Mouse (Mus musculus) bone marrow macrophage, adult 2 months (primary cell): ENCODE results near the gene Nphp4. TPM values are rescaled to one million over a fixed set of nuclear protein-coding genes. Genes with fewer than 3 reads are reported as not detected.

Source experiments
- H3K27ac ChIP-seq: 2 replicates; pipeline ENCODE4 v1.5.1; 2012; ENCODE audit warnings: low read depth, low read length; ENCODE audit not compliant: insufficient read depth
- H3K4me1 ChIP-seq: 2 replicates; pipeline ENCODE4 v1.6.1; 2012; ENCODE audit warnings: low read length; ENCODE audit not compliant: control insufficient read depth, insufficient read depth
- H3K4me3 ChIP-seq: 2 replicates; pipeline ENCODE4 v1.5.1; 2012; ENCODE audit warnings: mild to moderate bottlenecking, low read length, moderate library complexity; ENCODE audit not compliant: insufficient read depth
- CTCF ChIP-seq: IDR thresholded peaks from 2 replicates; pipeline ENCODE4 v1.5.1; 2012; ENCODE audit warnings: low read depth, mild to moderate bottlenecking, low read length, moderate library complexity
- POLR2A ChIP-seq: IDR thresholded peaks from 2 replicates; pipeline ENCODE4 v1.6.1; 2012; ENCODE audit warnings: mild to moderate bottlenecking, low read depth, low read length, borderline replicate concordance
- polyA plus RNA-seq: library from polyadenylated mRNA; stranded (reverse); fragments of >200 nt; gene quantifications from 2 replicates; pipeline ENCODE4 v1.2.4, GENCODE M21; 2012; ENCODE audit not compliant: missing spikeins, insufficient read depth, insufficient read length

The Nphp4 gene
- polyA plus RNA-seq, 1 experiment = 1.4 TPM

- Histone ChIP-seq H3K27ac (no peak overlapping the region), H3K4me3 (no peak overlapping the region), H3K4me1 (no peaks in the 10 kb centered on the region)
- no peak for TF ChIP-seq POLR2A
- no peak for TF ChIP-seq CTCF
These were observed 109.0 kb downstream of the Nphp4 start for GRCm38 (mm10) chr4:152585526-152585925.

DNA sequence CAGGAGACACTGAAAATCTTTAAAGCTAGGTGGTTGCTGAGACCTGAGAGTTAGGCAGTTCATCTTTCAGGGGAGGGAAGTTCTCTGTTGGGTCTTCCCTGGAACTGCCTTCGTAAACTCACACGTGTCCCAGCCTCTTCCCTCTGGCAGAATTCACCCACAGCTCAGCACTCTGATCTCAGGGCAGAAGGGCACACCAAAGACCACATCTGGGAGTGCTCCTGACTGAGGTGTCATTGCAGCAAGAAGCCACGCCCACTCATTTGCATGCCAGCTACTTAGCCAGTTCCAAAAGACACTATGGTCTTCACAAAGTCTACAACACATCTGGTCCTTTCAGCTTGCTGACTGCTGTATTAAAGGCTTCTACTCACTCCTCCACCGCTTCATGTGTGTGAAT lies 109.7 kb downstream of the Nphp4 start:
- H3K4me3 ChIP-seq = no peak overlapping the region
- H3K4me1 ChIP-seq = no peaks in the 10 kb centered on the region
- no peak overlapping the region for H3K27ac ChIP-seq
- TF ChIP-seq POLR2A (no peak), CTCF (no peak)

GRCm38 (mm10) chr4:152604285-152604684 lies 127.8 kb downstream of the Nphp4 start:
- Histone ChIP-seq H3K27ac (no peak overlapping the region), H3K4me1 (no peaks in the 10 kb centered on the region), H3K4me3 (no peak overlapping the region)
- no peak for TF ChIP-seq CTCF
- TF ChIP-seq POLR2A = no peak

- TF ChIP-seq POLR2A (no peak), CTCF (no peak)
- no peaks in the 10 kb centered on the region for H3K4me1 ChIP-seq
- no peak overlapping the region for H3K4me3 ChIP-seq
- H3K27ac ChIP-seq = no peak overlapping the region
These were observed 132.7 kb downstream of the Nphp4 start for GRCm38 (mm10) chr4:152609196-152609595.

DNA sequence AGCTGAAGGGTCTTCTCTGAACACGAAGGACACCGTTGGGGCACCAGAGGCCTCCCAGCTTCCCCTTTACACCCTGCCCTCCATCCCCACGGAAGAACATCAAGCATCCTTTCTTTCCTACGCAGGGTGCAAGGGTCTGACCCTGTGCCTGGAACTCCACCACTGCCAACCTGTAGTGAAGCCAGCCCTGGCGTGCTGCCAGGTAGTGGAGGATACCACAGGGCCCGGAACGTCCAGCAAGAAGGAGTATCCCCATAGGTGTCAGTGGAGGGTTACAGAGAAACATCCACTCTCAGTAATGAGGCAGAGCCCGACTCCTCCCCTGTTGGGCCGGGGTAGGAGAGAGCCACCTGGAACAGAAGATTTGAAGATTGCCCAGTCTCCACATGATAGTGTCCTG lies 133.5 kb downstream of the Nphp4 start:
- no peak overlapping the region for H3K27ac ChIP-seq
- no peaks in the 10 kb centered on the region for H3K4me1 ChIP-seq
- no peak for TF ChIP-seq POLR2A
- TF ChIP-seq CTCF = no peak
- no peak overlapping the region for H3K4me3 ChIP-seq

Other genes with a start within 250 kb of the Nphp4 start
- gene Gpr153, start 202.5 kb upstream of the Nphp4 start, polyA plus RNA-seq = 0.47 TPM in 1 of 2 replicates, not detected in the other
- gene Hes3, start 185.0 kb upstream of the Nphp4 start, polyA plus RNA-seq = not detected in 2 replicates
- 14.0 and 19.7 TPM in 2 replicates for gene Icmt, start 179.5 kb upstream of the Nphp4 start, polyA plus RNA-seq
- not detected in 2 replicates for gene Rnf207, start 157.7 kb upstream of the Nphp4 start, polyA plus RNA-seq
- 958 and 1,114 TPM in 2 replicates for gene Rpl22, start 151.0 kb upstream of the Nphp4 start, polyA plus RNA-seq
- 0.42 and 0.55 TPM in 2 replicates for gene Chd5, start 138.1 kb upstream of the Nphp4 start, polyA plus RNA-seq
- 68.8 and 85.3 TPM in 2 replicates for gene Kcnab2, start 1.2 kb downstream of the Nphp4 start, polyA plus RNA-seq